27 mouse cellular contexts compared by ENCODE assay signal in genomic region chr13:45267446-45267845, GRCm38 (mm10).
A peak's percentile ranks its signal among the peaks of the same experiment; 100 is the strongest.
DNase-seq lines count a peak whose midpoint lies in the region; TF ChIP-seq lines count a peak whose summit lies in the region.
"Had no signal": no experiment of that assay in that cellular context is flagged by ENCODE, and none has a peak within 500 bp of the region (broad histone marks: within the 10 kb centered on the region; RNA-seq: fewer than 3 reads in every experiment).

No protein-coding gene starts in this region.

- 82% methylated on average over 5 of the region's 5 CpGs for WGBS in macrophage (ENCODE audit: missing documents)
- WGBS in cerebellum, adult 2 months, result 81% methylated on average over 5 of the region's 5 CpGs

- DNase-seq in layer of hippocampus, adult 8-10 months (ENCODE audit: low spot score in 2 of 2), result peak; percentile 16 to 18
- no peak for DNase-seq in layer of hippocampus, postnatal 25 days (ENCODE audit: extremely low spot score in 1 of 2, low spot score in 1 of 2)
- peak; percentile 12 to 23 for DNase-seq in right cerebral cortex, adult 2 months (ENCODE audit: low spot score in 2 of 2)
- no peak for DNase-seq in right cerebral cortex, postnatal 36 days (ENCODE audit: low spot score in 2 of 2)
- DNase-seq in adipocyte (ENCODE audit: low spot score), result peak; percentile 11
- DNase-seq in cerebellum, adult 2 months, result no peak
- DNase-seq: adrenal gland, postnatal 14 days; cerebellum, adult 9-10 months; cerebellum, postnatal 36 days; gastrocnemius, adult 2 months; gastrocnemius, postnatal 36 days; heart, adult 18-20 months; kidney, adult 2 months; kidney, postnatal 36 days; thymus, adult 2 months; thymus, postnatal 36 days had no signal

- no peak overlapping the region for H3K4me3 ChIP-seq in macrophage (ENCODE audit: inconsistent target)
- no peak overlapping the region for H3K4me3 ChIP-seq in cerebellum, adult 2 months (replicated peaks; ENCODE audit: insufficient read depth, low read depth, low read length)
- H3K4me3 ChIP-seq: forebrain, embryonic 13.5 days; gastrocnemius, adult 2 months; intestine, embryonic 15.5 days; limb, embryonic 10.5 days; limb, embryonic 15.5 days; megakaryocyte, embryonic 14.5 days; midbrain, embryonic 12.5 days; myocyte; neural tube, embryonic 12.5 days had no signal

- H3K79me2 ChIP-seq in macrophage (ENCODE audit: inconsistent target), result no peaks in the 10 kb centered on the region

- H3K4me1 ChIP-seq in cerebellum, adult 2 months (ENCODE audit: control insufficient read depth, insufficient read depth, low read length), result no peaks in the 10 kb centered on the region
- H3K4me1 ChIP-seq: forebrain, embryonic 13.5 days; intestine, embryonic 15.5 days; midbrain, embryonic 12.5 days; neural tube, embryonic 12.5 days had no signal

- H3K36me3 ChIP-seq in macrophage (ENCODE audit: inconsistent target), result no peaks in the 10 kb centered on the region
- H3K36me3 ChIP-seq: intestine, embryonic 15.5 days; limb, embryonic 10.5 days; limb, embryonic 15.5 days; midbrain, embryonic 12.5 days; neural tube, embryonic 12.5 days had no signal

- no peak for TF ChIP-seq CTCF in cerebellum, adult 2 months (IDR thresholded peaks at IDR 0.05; ENCODE audit: borderline replicate concordance, insufficient read depth, low read depth, low read length)

- H3K27ac ChIP-seq in macrophage, result peak overlapping the region; percentile 49
- no peak overlapping the region for H3K27ac ChIP-seq in cerebellum, adult 2 months (ENCODE audit: insufficient read depth, low read length)
- H3K27ac ChIP-seq: forebrain, embryonic 13.5 days; gastrocnemius, adult 2 months; hindbrain, postnatal 0 days; intestine, embryonic 15.5 days; limb, embryonic 10.5 days; limb, embryonic 15.5 days; midbrain, embryonic 12.5 days; neural tube, embryonic 12.5 days; stomach, postnatal 0 days had no signal

- TF ChIP-seq POLR2A in cerebellum, adult 2 months (IDR thresholded peaks at IDR 0.05; ENCODE audit: borderline replicate concordance, insufficient read depth, low read length), result no peak

- H3K27me3 ChIP-seq in cerebellum, adult 2 months (ENCODE audit: control insufficient read depth, insufficient read depth, low read length), result no peaks in the 10 kb centered on the region; the same call in 1 of the 2 replicates
- H3K27me3 ChIP-seq: forebrain, embryonic 13.5 days; intestine, embryonic 15.5 days; limb, embryonic 15.5 days; midbrain, embryonic 12.5 days; neural tube, embryonic 12.5 days had no signal

Comparison
In these comparisons a context has a peak if more than half of its experiments do, and no peak if none do; other contexts are left out.
1. DNase-seq: peak in layer of hippocampus, adult 8-10 months (2 of 2), right cerebral cortex, adult 2 months (2 of 2) and adipocyte (single experiment); none in layer of hippocampus, postnatal 25 days (0 of 2), right cerebral cortex, postnatal 36 days (0 of 2) and cerebellum, adult 2 months (0 of 2).